Mouse (Mus musculus): ENCODE results near the gene Clec4n. TPM values are rescaled to one million over a fixed set of nuclear protein-coding genes. Genes with fewer than 3 reads are reported as not detected.
A peak's percentile ranks its signal among the peaks of the same experiment; 100 is the strongest.
"Not testable (repeated sequence)": the region's sequence is repeated elsewhere in the genome, so short reads cannot be mapped to it uniquely, and the experiment has no call there.

Gene Clec4n
- total RNA-seq (2017), result 29.6 and 30.4 TPM in 2 replicates

- no peak for ATAC-seq (ENCODE audit: extremely low read depth, insufficient number of reproducible peaks, low FRiP score, poor library complexity, severe bottlenecking)
These were observed at the start of gene Clec4n for GRCm38 (mm10) chr6:123229644-123230043. Gene Clec4n (plus strand): TSS chr6:123229843.

- ATAC-seq (ENCODE audit: extremely low read depth, insufficient number of reproducible peaks, low FRiP score, poor library complexity, severe bottlenecking), result peak; percentile 97
These were observed 44.8 kb upstream of the Clec4n start for GRCm38 (mm10) chr6:123184862-123185261.

DNA sequence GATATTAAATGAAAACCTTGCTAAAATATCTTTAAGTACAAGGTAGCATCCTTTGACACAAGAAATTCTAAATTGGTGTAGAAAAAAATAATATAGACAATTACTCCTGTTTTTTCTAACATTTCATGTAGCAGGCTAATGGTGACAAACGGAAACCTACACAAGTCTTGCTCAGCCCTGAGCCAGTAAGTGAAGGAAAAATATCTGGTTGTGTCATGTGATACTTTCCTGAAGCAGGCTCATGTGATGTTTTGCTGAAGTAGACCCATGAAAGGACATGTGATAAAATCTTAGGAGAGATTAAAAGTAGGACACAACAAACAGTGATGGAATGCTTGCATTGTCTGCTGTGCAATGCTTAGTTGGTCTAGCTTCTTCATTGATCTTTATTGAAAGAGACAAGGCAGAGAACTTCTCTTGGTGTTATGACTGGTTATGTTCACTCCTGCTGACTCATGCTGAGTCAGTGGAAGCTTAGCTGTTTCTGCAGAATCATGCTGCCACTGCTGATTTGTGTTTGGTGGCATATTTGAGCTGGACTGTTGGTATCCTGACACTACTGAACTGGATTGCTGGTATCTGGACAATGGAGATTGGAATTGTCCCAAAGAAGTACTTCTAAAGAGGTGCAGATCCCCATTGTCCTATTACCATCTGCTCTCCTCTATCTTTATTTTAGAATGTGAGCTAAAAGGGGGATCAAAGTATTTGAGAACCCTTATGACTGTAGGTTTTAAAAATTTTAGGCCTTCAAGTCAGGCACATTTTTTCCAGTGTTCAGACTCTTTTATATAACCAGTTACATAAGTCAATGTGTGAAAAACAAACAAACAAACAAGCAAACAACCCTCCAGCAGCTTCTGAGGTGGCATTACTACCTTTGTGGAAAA lies 22.2 kb upstream of the Clec4n start:
- ATAC-seq (ENCODE audit: extremely low read depth, insufficient number of reproducible peaks, low FRiP score, poor library complexity, severe bottlenecking), result peak; percentile 95

- ATAC-seq (ENCODE audit: extremely low read depth, insufficient number of reproducible peaks, low FRiP score, poor library complexity, severe bottlenecking), result not testable (repeated sequence)
These were observed 21.6 kb upstream of the Clec4n start for GRCm38 (mm10) chr6:123208077-123208439.

- ATAC-seq (ENCODE audit: extremely low read depth, insufficient number of reproducible peaks, low FRiP score, poor library complexity, severe bottlenecking), result no peak
These were observed 17.9 kb upstream of the Clec4n start for GRCm38 (mm10) chr6:123211726-123212125.

DNA sequence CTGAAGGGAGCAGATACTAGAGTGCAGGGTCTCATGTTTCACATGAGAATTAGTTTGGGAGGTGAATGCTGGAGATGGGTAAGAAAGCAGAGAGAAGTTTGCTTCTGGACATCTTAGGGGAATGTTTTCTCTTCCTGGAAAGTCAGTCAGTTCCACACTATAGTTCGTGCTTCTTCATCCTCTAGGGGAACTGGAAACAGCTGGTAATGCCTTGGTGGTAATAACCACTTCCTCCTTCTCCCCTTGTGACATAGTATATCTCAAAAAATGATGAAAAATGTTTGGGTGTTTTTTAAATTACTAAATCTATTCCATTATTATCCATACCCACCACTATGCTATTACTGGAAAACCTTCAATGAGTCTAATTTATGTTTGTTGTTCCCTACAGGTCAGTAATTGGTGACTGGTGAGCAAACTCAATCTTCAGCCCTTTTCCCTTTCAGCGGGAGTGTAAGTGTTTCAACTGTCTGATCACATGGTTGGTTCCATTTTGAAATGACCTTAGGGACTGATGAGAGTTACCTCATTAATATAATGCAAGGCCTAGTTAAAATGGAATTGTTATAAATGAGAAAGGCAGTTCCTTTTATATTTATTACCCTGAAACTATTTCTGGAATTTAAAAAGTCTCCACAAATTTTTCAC lies 2.0 kb upstream of the Clec4n start:
- peak; percentile 99 for ATAC-seq (ENCODE audit: extremely low read depth, insufficient number of reproducible peaks, low FRiP score, poor library complexity, severe bottlenecking)

DNA sequence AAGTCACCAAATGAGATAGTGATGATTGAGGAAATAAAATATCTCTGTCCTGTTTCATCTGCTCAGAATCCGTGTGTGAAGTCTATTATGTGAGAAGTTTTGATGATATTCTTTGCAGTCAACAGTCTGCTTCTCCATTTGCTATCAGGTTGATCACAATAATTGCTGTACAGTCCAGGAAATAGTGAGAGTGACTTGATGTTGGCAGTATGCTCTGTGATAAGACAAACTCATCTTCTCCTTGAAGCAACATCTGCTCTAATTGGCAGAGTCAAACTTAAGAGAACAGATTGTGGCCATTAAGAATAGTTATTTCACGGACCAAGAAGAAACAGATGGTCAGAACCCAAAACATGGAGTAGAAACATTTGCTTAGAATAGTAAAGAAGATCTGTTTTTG lies 1.5 kb downstream of the Clec4n start:
- ATAC-seq (ENCODE audit: extremely low read depth, insufficient number of reproducible peaks, low FRiP score, poor library complexity, severe bottlenecking), result no peak

GRCm38 (mm10) chr6:123237582-123237981 lies 7.9 kb downstream of the Clec4n start:
- ATAC-seq (ENCODE audit: extremely low read depth, insufficient number of reproducible peaks, low FRiP score, poor library complexity, severe bottlenecking), result no peak

- ATAC-seq (ENCODE audit: extremely low read depth, insufficient number of reproducible peaks, low FRiP score, poor library complexity, severe bottlenecking), result peak; percentile 19; the same call in 1 of the 2 replicates
These were observed 14.6 kb downstream of the Clec4n start for GRCm38 (mm10) chr6:123244201-123244600.

DNA sequence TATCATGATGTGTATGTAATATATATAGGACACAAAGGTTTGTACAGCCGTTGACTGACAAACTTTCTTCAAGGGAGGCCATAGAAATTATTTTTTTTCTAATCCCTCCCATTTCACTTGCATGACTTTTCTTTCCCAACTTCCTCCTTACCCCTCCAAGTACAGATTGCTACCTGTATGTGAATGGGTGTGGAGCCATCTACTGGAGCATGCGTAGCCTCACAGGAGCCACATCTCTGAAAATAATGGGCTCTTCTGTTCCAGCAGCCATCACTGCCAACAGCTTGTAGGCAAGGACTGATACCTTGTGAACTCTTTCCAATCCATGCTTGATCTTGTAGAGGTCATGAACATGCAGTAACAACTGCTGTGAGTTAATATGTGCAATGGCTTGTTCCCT lies 19.2 kb downstream of the Clec4n start:
- peak; percentile 69 for ATAC-seq (ENCODE audit: extremely low read depth, insufficient number of reproducible peaks, low FRiP score, poor library complexity, severe bottlenecking)

- ATAC-seq (ENCODE audit: extremely low read depth, insufficient number of reproducible peaks, low FRiP score, poor library complexity, severe bottlenecking), result peak; percentile 98
These were observed 23.1 kb downstream of the Clec4n start for GRCm38 (mm10) chr6:123252735-123253134.

DNA sequence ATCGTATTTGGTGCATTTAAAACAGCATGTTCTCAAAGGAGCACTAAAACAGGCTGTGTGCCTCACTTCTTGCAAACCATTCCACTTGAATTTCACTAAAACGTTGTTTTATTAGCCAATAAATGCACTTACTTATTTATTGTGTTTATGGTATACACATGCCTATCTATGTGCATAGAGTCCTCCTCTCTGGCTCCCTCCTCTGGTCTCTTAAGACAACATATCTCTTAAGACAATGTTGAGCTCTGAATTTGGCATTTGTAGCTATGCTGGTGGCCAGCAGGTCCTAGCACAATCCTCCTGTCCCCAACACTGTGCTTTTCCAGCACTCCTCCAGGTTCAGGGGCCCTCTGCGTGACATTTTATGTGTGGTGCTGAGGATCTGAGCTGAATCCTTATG lies 29.3 kb downstream of the Clec4n start:
- ATAC-seq (ENCODE audit: extremely low read depth, insufficient number of reproducible peaks, low FRiP score, poor library complexity, severe bottlenecking), result peak; percentile 34; the same call in 1 of the 2 replicates

DNA sequence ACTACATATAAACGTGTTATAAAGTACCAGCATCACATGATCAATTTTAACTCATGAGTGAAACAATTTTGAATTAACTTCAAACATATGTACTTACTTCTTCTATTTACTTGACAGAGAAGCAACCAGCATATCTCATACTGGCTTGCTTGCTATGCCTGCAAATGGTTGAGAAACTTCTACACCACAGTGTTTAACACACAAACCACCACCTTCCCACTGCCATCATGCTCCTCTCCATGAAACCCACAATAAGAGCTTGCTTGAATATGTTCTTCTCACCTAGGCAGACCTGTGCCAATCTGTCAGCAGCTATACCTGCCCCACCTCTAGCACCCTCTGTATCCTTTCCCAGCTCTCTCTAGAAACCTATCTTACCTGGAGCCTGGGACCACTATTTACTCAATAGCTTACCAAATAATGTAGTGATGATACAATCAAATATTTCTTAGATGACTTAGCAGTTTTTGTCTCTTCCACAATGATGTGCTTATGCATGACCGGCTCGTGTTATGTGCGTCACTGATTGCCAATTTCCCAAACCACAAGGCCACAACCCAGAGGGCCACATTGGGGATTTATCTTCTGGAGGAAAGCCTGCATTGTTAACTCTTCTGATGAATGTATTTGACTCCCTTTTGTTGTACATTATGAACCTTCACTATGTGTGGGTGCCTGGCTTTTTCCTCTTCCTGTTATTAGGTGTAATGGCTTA lies 30.4 kb downstream of the Clec4n start:
- ATAC-seq (ENCODE audit: extremely low read depth, insufficient number of reproducible peaks, low FRiP score, poor library complexity, severe bottlenecking), result peak; percentile 73

GRCm38 (mm10) chr6:123260868-123261267 lies 31.2 kb downstream of the Clec4n start:
- no peak for ATAC-seq (ENCODE audit: extremely low read depth, insufficient number of reproducible peaks, low FRiP score, poor library complexity, severe bottlenecking)

GRCm38 (mm10) chr6:123261555-123262161 lies 32.0 kb downstream of the Clec4n start, which contains the start of gene Clec4d:
Gene Clec4d (plus strand): TSS chr6:123262111.
- peak; percentile 46 for ATAC-seq (ENCODE audit: extremely low read depth, insufficient number of reproducible peaks, low FRiP score, poor library complexity, severe bottlenecking)

DNA sequence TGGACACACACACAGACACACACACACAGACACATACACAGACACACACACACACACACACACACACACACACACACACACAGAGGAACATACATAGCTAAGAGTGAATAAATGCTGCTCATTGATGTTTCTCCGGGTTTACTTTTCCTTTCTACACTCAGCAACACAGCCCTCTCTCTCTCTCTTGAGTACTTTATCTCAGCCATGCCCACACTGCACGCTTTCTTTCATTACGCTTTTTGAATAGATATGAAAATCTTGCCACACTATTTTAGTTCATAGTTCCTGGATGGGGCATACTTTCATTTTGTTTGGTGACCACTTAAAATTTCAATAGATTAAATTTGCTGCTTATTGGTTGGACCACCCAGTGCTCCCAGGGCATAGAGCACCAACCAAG lies 34.6 kb downstream of the Clec4n start:
- ATAC-seq (ENCODE audit: extremely low read depth, insufficient number of reproducible peaks, low FRiP score, poor library complexity, severe bottlenecking), result no peak

DNA sequence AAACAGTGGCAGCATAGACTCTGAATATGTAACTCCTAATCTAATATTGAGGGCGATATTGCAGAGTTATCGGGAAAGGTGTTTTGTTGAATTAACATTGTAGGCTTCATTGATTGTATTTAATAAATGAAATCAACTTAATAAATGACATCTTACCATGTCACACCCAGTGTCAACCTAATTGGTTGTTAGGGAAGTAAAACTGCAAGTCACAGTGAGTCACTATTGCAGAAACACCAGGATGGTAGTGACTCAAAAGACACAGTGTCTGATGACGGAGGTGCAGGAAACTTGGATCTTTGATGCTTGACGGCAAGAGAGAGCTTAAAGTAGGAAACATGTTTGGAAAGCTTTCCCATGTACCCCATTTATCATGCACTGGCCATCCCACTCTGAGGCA lies 36.2 kb downstream of the Clec4n start:
- peak; percentile 92 for ATAC-seq (ENCODE audit: extremely low read depth, insufficient number of reproducible peaks, low FRiP score, poor library complexity, severe bottlenecking)

- ATAC-seq (ENCODE audit: extremely low read depth, insufficient number of reproducible peaks, low FRiP score, poor library complexity, severe bottlenecking), result peak; percentile 34; the same call in 1 of the 2 replicates
These were observed 37.3 kb downstream of the Clec4n start for GRCm38 (mm10) chr6:123266945-123267344.

DNA sequence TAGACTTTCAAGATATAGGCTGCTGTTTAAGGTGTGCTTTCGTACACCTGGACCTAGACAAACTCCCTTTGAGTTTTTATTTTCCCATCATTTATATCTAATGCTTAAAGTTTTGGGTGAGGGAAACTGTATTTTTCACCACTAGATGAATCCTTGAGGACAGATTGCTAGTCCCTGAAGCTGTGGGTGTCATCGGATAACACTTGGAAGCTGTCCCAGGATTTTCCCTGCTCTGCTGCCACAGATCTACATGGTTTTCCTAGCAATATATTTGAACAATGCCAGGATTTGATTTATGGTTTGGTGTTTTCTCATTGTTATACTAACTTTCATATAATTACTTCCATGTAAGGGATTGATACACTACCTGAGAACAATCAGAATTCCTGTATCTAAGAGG lies 49.8 kb downstream of the Clec4n start:
- no peak for ATAC-seq (ENCODE audit: extremely low read depth, insufficient number of reproducible peaks, low FRiP score, poor library complexity, severe bottlenecking)
